Mouse (Mus musculus): ENCODE measurements around the gene Slc31a1. TPM values are rescaled to one million over a fixed set of nuclear protein-coding genes. Genes with fewer than 3 reads are reported as not detected.

Slc31a1 gene
- polyA plus RNA-seq, 1 experiment from 2014 or later, result 34.6 TPM

GRCm38 (mm10) chr4:62367586-62367985 lies 7.1 kb downstream of the Slc31a1 start:
- ATAC-seq (replicated peaks), result no peak
- Histone ChIP-seq H3K4me1 (no peaks in the 10 kb centered on the region), H3K4me3 (no peak overlapping the region), H3K9ac (no peak overlapping the region), H3K27me3 (replicated peaks) (no peaks in the 10 kb centered on the region), H3K27ac (no peak overlapping the region), H3K9me3 (no peaks in the 10 kb centered on the region), H3K36me3 (replicated peaks) (no peaks in the 10 kb centered on the region), H3K4me2 (no peak overlapping the region)
- 93% methylated on average over 6 of the region's 6 CpGs for WGBS

DNA sequence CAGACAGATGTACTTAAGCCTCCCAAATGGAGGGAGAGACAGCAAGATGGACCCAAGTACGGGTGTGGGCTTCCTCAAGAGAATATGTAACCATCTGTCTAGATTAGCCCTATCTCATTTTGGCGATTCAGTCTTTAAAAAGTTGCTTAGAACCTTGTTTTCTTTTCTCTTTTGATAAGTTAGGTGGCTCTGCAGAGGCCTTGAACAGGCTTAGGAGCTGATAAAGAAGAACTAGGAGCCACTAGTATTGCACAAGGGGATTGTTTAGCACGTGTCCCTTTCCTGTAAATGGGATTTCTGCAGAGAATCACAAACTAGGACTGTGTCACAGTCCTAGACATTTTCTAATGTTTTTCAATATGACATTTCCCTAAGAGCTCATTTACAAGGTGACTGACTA lies 8.6 kb downstream of the Slc31a1 start:
- Histone ChIP-seq H3K4me3 (no peak overlapping the region), H3K27me3 (replicated peaks) (no peaks in the 10 kb centered on the region), H3K4me2 (no peak overlapping the region), H3K9me3 (no peaks in the 10 kb centered on the region), H3K9ac (no peak overlapping the region), H3K27ac (no peak overlapping the region), H3K36me3 (replicated peaks) (no peaks in the 10 kb centered on the region), H3K4me1 (no peaks in the 10 kb centered on the region)
- no peak for ATAC-seq (replicated peaks)
- WGBS, result 85% methylated on average over 3 of the region's 3 CpGs

DNA sequence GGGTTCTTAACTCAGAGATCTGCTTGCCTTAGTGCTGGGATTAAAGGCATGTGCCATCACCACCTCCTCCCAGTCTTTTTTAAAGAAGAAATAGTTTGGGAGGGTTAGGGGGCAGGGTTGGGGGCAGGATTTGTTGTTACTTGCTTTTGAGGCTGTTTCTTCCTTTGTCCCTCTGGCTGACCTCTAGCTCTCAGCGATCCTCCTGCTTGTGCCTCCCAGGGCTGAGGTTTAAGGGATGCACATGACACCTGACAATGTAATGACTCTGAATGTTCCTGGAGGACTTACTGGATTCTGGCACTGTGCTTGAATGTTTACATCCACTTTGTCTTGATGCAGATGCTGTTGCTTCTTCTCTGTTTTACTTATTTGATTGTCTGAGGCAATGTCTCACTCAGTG lies 11.9 kb downstream of the Slc31a1 start:
- no peak overlapping the region for H3K9ac ChIP-seq
- no peaks in the 10 kb centered on the region for H3K4me1 ChIP-seq
- no peaks in the 10 kb centered on the region for H3K9me3 ChIP-seq
- H3K36me3 ChIP-seq (replicated peaks), result no peaks in the 10 kb centered on the region
- no peak overlapping the region for H3K4me3 ChIP-seq
- no peak overlapping the region for H3K4me2 ChIP-seq
- no peak overlapping the region for H3K27ac ChIP-seq
- H3K27me3 ChIP-seq (replicated peaks), result no peaks in the 10 kb centered on the region
- 6% methylated on average over 1 of the region's 1 CpGs for WGBS
- no peak for ATAC-seq (replicated peaks)

- no peaks in the 10 kb centered on the region for H3K9me3 ChIP-seq
- 87% methylated on average over 9 of the region's 9 CpGs for WGBS
- H3K9ac ChIP-seq, result no peak overlapping the region
- H3K27me3 ChIP-seq (replicated peaks), result no peaks in the 10 kb centered on the region
- no peak overlapping the region for H3K4me3 ChIP-seq
- H3K4me2 ChIP-seq, result no peak overlapping the region
- H3K4me1 ChIP-seq, result no peaks in the 10 kb centered on the region
- ATAC-seq (replicated peaks), result no peak
- no peaks in the 10 kb centered on the region for H3K36me3 ChIP-seq (replicated peaks)
- H3K27ac ChIP-seq, result no peak overlapping the region
These were observed 12.4 kb downstream of the Slc31a1 start for GRCm38 (mm10) chr4:62372818-62373520.

DNA sequence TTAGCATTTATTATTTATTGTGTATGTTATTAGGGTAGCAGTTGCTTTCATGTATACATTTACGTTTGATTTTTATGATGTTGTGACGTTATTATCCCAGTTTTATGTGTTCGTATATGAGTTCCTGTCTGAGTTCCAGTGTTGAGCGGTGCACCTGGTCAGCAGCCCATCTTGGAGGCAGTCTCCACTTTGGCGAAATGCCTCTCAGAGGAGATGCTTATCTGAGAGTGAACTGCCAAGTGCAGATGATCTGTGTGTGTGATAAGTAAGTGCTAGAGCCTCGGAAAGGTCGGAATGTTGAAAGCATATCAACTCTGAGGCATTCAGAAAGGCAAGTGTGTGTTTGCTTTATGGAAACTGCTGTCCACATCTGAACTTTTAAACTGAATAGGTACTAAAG lies 13.1 kb downstream of the Slc31a1 start:
- Histone ChIP-seq H3K4me3 (no peak overlapping the region), H3K4me1 (no peaks in the 10 kb centered on the region), H3K27ac (no peak overlapping the region), H3K27me3 (replicated peaks) (no peaks in the 10 kb centered on the region), H3K9ac (no peak overlapping the region), H3K9me3 (no peaks in the 10 kb centered on the region), H3K4me2 (no peak overlapping the region), H3K36me3 (replicated peaks) (no peaks in the 10 kb centered on the region)
- ATAC-seq (replicated peaks), result no peak
- 92% methylated on average over 7 of the region's 7 CpGs for WGBS

DNA sequence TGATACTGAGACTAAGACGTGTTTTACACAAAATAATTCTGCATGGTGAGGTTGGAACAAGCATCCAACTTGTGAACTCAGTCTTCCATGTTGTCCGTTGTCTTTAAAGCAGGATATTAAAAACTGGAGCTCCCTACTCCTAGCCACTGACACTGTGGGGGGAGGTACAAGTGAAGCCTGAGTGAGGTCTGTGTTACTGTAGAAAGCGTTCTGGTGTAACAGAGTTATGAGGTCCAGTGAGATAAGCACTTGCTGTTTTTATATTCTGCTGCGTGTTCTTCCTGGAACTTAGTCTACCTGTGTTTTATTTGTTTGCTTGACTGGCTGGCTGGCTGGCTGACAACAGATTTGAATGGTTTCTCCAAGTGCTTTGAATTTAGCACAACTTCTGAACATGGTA lies 13.8 kb downstream of the Slc31a1 start:
- Histone ChIP-seq H3K9me3 (no peaks in the 10 kb centered on the region), H3K4me3 (no peak overlapping the region), H3K36me3 (replicated peaks) (no peaks in the 10 kb centered on the region), H3K27ac (no peak overlapping the region), H3K9ac (no peak overlapping the region), H3K4me1 (no peaks in the 10 kb centered on the region), H3K4me2 (no peak overlapping the region), H3K27me3 (replicated peaks) (no peaks in the 10 kb centered on the region)
- ATAC-seq (replicated peaks), result no peak
- 89% methylated on average over 4 of the region's 4 CpGs for WGBS

- Histone ChIP-seq H3K9ac (no peak overlapping the region), H3K9me3 (no peaks in the 10 kb centered on the region), H3K27ac (no peak overlapping the region), H3K27me3 (replicated peaks) (no peaks in the 10 kb centered on the region), H3K4me3 (no peak overlapping the region), H3K36me3 (replicated peaks) (no peaks in the 10 kb centered on the region), H3K4me1 (no peaks in the 10 kb centered on the region), H3K4me2 (no peak overlapping the region)
- no peak for ATAC-seq (replicated peaks)
- 96% methylated on average over 2 of the region's 2 CpGs for WGBS
These were observed 15.6 kb downstream of the Slc31a1 start for GRCm38 (mm10) chr4:62376123-62376522.

DNA sequence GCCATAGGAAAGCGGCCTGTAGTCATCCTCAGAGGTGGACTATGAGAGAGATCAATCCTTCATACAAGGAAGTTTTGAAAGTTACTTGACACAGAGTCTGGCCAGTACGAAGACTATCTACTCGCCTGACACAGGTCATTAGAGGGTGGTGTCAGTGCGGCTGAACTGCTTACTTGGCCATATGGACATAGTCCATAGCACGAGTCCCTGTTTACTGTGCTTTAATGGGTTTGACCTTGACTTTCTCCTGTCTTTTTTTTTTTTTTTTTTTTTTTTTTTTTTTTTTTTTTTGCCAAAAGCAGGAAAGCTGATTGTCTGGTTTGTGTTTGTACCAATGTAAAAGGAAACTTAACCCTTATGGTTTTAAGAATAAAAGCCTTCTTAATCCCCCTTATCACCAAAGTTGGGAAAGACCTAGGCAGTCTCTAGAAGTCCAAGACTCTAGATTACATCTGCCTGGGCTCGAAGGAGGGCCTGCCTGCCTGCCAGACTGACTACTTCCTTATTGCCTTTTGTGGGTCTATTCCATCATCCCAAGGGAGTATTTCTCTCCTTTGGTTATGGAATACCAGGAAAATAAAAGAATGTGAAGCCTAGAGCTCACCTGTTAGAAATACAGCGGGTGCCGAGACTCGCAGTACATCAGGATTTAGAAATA lies 19.3 kb downstream of the Slc31a1 start:
- no peak for ATAC-seq (replicated peaks)
- Histone ChIP-seq H3K27ac (no peak overlapping the region), H3K4me1 (no peaks in the 10 kb centered on the region), H3K27me3 (replicated peaks) (no peaks in the 10 kb centered on the region), H3K4me3 (no peak overlapping the region), H3K4me2 (no peak overlapping the region), H3K36me3 (replicated peaks) (no peaks in the 10 kb centered on the region), H3K9ac (no peak overlapping the region), H3K9me3 (no peaks in the 10 kb centered on the region)
- 93% methylated on average over 9 of the region's 9 CpGs for WGBS

GRCm38 (mm10) chr4:62383207-62383606 lies 22.7 kb downstream of the Slc31a1 start:
- no peak overlapping the region for H3K4me2 ChIP-seq
- H3K9me3 ChIP-seq, result no peaks in the 10 kb centered on the region
- no peak for ATAC-seq (replicated peaks)
- H3K36me3 ChIP-seq (replicated peaks), result peaks cover 15% of the 10 kb centered on the region; the same call in 1 of the 2 replicates
- H3K4me1 ChIP-seq, result no peaks in the 10 kb centered on the region
- no peak overlapping the region for H3K27ac ChIP-seq
- no peak overlapping the region for H3K4me3 ChIP-seq
- H3K9ac ChIP-seq, result no peak overlapping the region
- WGBS, result 93% methylated on average over 6 of the region's 6 CpGs
- H3K27me3 ChIP-seq (replicated peaks), result no peaks in the 10 kb centered on the region

GRCm38 (mm10) chr4:62383752-62384151 lies 23.2 kb downstream of the Slc31a1 start:
- peaks cover 18% of the 10 kb centered on the region; the same call in 1 of the 2 replicates for H3K36me3 ChIP-seq (replicated peaks)

DNA sequence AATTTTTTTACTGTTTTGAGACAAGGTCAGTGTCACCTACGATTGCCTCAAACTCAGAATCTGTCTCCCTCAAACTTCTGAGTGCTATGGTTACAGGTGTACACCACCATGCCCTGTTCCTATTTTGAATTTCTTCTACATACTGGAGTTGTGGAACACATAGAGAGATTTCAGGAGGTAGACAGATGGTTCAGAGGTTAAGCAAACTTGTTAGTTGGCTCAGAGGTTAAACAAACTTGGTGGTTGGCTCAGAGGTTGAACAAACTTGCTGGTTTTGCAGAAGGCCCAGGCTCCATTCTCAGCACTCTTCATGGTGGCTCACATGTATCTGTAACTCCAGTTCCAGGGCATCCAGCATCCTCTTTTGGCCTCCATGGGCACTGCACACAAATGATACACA lies 23.6 kb downstream of the Slc31a1 start:
- Histone ChIP-seq H3K4me1 (no peaks in the 10 kb centered on the region), H3K9ac (no peak overlapping the region), H3K9me3 (no peaks in the 10 kb centered on the region), H3K27ac (no peak overlapping the region), H3K36me3 (replicated peaks) (peaks cover 18% of the 10 kb centered on the region; the same call in 1 of the 2 replicates), H3K4me2 (no peak overlapping the region), H3K4me3 (no peak overlapping the region), H3K27me3 (replicated peaks) (no peaks in the 10 kb centered on the region)
- no peak for ATAC-seq (replicated peaks)
- WGBS, result 94% methylated on average over 1 of the region's 1 CpGs

More at GRCm38 (mm10) chr4:62383752-62384151, 23.2 kb downstream of the Slc31a1 start:
- H3K4me2 ChIP-seq, result no peak overlapping the region
- no peaks in the 10 kb centered on the region for H3K9me3 ChIP-seq
- WGBS, result 84% methylated on average over 7 of the region's 7 CpGs
- H3K27me3 ChIP-seq (replicated peaks), result no peaks in the 10 kb centered on the region
- no peak overlapping the region for H3K9ac ChIP-seq
- H3K4me3 ChIP-seq, result no peak overlapping the region
- no peak for ATAC-seq (replicated peaks)
- no peak overlapping the region for H3K27ac ChIP-seq
- H3K4me1 ChIP-seq, result no peaks in the 10 kb centered on the region

- H3K27me3 ChIP-seq (replicated peaks), result no peaks in the 10 kb centered on the region
- H3K36me3 ChIP-seq (replicated peaks), result peaks cover 24% of the 10 kb centered on the region; the same call in 1 of the 2 replicates
- no peaks in the 10 kb centered on the region for H3K4me1 ChIP-seq
- H3K4me3 ChIP-seq, result no peak overlapping the region
- ATAC-seq (replicated peaks), result no peak
- WGBS, result 96% methylated on average over 7 of the region's 7 CpGs
- H3K9ac ChIP-seq, result no peak overlapping the region
- no peak overlapping the region for H3K4me2 ChIP-seq
- no peaks in the 10 kb centered on the region for H3K9me3 ChIP-seq
- no peak overlapping the region for H3K27ac ChIP-seq
These were observed 24.9 kb downstream of the Slc31a1 start for GRCm38 (mm10) chr4:62385439-62385838.
